Mouse (Mus musculus) left cerebral cortex, adult 8-10 months (tissue): Measurements from ENCODE around the gene Olfr114. TPM values are rescaled to one million over a fixed set of nuclear protein-coding genes. Genes with fewer than 3 reads are reported as not detected.

ENCODE experiments used
- DNase-seq, 2 experiments: peaks; one replicate each; pipeline ENCODE4 v3.0.0; 2022; ENCODE audit warnings: low spot score in 2 of 2
- total RNA-seq, 4 experiments: library from RNA; stranded (reverse); gene quantifications; 2 replicates each; pipeline ENCODE4 v1.2.4; 2022

Olfr114 gene
- not detected for total RNA-seq

DNA sequence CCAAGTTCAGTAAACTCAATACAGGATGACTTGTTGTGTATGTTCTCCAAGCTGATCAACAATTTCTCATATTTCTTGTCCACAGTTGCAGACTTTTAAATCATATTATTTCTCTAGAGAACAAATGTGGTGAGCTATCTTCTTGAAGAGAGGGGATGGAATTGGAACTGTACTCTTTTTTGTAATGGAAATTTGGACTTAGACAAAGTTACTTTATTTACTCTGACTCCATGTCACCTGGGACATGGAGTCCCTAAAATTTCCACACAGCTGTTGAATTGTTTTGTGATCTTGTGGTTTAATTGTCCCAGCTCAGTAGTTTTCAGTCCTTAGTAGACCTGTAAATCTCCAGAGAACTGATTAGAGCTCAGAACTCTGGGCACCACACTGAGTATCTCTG, at the start of gene Olfr114:
TSS of gene Olfr114 (minus strand) at position 101 of the 400 bp plus-strand sequence.
- DNase-seq = no peak

DNA sequence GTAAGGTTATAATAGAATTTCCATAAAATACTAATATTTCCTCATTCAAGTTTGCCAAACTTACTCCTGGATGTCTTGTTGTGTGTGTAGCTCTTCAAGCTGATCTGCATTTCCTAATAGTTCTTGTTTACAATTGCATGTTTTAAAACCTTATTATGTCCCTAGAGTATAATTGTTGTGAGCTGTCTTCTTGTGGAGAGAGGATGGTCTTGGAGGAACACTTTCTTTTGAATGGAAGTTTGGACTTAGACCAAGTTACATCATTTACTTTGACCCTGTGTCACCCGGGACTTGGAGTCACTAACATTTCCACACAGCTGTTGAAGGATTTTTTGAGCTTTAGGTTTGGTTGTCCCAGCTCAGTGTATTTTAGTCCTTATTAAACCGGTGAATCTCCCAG, 34.5 kb upstream of the Olfr114 start, which contains the start of the genes Olfr115 and Olfr116:
TSS of gene Olfr115 (minus strand) at position 101 of the 400 bp plus-strand sequence.
TSS of gene Olfr116 (minus strand) at position 191 of the 400 bp plus-strand sequence.
- no peak for DNase-seq

DNA sequence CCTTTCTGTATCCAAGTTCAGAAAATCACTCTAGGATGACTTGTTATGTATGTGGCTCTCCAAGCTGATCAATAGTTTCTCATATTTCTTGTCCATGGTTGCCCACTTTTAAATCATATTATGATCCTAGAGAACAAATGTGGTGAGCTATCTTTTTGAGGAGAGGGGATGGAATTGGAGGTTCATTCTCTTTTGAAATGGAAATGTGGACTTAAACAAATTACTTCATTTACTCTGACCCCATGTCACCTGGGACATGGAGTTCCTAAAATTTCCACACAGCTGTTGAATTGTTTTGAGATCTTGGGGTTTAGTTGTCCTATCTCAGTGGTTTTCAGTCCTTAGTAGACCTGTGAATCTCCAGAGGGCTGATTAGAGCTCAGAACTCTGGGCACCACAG, 15.0 kb downstream of the Olfr114 start, which contains the start of gene Olfr113:
TSS of gene Olfr113 (minus strand) at position 101 of the 400 bp plus-strand sequence.
- DNase-seq = no peak

DNA sequence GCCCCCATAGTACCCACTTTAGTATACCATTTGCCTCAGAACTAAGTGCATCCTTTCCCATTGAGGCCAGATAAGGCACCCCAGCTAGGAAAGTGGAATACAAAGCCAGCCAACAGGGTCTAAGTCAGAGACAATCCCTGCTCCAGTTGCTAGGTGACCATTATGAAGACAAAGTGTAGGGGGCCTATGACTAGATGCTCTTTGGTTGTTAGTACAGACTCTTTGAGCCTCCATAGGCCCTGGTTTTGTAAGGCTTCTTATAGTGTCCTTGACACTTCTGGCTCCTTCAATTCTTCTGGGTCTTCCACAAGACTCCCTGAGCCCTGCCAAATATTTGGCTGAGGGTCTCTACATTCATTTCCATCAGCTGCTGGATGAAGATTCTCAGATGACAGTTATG, 23.2 kb downstream of the Olfr114 start, which contains the start of gene Olfr112:
TSS of gene Olfr112 (minus strand) at position 101 of the 400 bp plus-strand sequence.
- DNase-seq = no peak

DNA sequence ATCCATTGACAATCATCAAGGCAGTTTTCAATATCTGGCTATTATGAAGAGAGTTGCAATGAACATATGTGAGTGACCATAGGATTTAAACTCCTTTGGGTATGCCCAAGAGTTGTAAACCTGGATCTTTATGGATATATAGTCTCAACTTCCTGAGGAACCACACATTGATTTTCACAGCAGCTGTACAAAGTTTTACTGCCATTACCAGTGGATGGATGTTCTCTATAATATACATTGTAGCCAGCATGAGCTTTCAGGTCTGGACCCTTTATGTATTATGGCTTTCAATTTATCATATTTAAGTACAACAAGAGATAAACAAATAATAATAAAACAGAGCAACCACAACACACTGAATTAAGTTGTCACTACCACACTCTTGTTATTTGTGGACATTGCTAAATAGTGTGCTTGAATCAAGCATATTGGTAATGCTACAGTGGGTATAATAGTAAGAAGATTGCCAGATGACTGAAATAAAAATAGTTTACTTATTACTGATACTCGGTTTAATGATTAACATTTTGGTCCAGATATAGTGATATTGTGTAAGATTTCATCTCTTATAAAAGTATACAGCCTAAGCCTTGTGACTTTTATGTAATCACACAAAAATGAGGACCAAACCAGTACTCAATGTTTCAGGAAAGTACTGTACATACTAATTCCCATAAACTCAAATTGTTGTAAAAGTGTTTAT, 33.5 kb downstream of the Olfr114 start:
- DNase-seq = no peak

DNA sequence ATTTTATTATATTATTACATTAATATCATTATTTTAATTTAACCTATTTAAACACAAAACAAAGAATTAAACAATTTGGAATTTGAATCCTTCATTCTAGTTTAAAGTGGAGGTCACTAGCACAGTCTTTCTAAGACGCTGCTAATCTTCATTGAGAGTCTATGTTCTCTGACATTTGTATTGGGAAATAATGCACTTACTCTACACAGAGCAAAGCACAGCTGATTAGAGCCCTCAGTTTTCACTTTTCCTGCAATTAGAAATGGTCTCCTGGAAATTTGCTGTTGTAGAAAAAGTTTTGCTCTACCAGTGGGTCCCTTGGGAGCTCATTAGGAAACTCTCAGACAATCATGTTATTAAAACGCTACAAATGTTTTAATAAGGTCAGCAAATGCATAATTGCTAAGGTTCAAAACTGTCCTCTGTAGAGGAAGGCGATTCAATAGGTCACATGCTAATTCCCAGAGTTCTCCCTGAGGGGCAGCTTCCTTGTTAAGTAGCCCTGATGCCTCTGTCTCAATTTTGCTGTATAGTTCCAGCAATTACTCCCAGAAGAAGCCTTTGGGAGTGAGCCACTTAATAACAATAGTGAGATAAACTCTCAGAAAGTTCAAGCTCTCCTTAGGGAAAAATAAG, 48.6 kb downstream of the Olfr114 start:
- DNase-seq = no peak

DNA sequence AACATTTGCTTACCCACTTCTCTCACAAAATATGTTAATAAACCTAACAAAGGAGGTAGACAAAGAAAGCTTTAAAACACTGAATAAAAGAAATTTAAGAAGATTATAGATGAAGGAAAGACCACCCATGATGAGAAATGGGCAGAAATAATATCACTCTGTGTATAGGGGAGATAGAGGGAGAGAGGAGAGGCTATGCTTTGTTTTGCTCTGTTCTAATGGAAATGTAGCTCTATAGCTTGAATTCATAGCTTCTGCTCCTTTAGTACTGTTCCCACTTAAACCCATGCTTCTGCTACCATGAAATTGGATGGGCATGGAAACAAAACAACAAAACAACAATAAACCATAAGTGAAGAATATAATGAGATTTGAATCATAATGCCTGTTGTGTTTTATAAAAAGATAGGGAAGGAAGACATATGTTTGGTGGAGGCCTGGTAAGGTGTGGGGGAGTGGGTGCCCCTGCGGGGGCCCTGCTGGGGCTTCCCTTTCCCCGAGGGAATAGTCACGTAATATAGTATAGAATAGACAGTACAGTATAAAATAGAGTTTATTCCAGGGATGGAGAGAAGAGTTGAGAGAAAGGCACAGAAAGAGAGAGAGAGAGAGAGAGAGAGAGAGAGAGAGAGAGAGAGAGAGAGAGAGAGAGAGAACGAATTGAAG, 51.0 kb downstream of the Olfr114 start:
- DNase-seq = no peak

Other genes starting within 250 kb of the Olfr114 start
- gene Olfr104-ps, start 233.2 kb downstream of the Olfr114 start, total RNA-seq = not detected
- not detected for gene Olfr105-ps, start 213.7 kb downstream of the Olfr114 start, total RNA-seq
- not detected for gene Olfr106-ps, start 202.3 kb downstream of the Olfr114 start, total RNA-seq
- not detected for gene Olfr107, start 193.5 kb downstream of the Olfr114 start, total RNA-seq
- not detected for gene Olfr108, start 147.3 kb downstream of the Olfr114 start, total RNA-seq
- gene Olfr109, start 133.8 kb downstream of the Olfr114 start, total RNA-seq = not detected
- not detected for gene H2-M2, start 109.2 kb downstream of the Olfr114 start, total RNA-seq
- gene Olfr110, start 100.3 kb downstream of the Olfr114 start, total RNA-seq = 1 to 10 TPM in 1 of 4 experiments, under 1 TPM in 1, not detected in 2; 0.87 to 1.6 TPM
- gene Olfr111, start 84.7 kb downstream of the Olfr114 start, total RNA-seq = 1 to 10 TPM in 2 of 4 experiments, under 1 TPM in 2; 0.36 to 3.8 (median 1.7) TPM
- gene Olfr112, start 23.3 kb downstream of the Olfr114 start, total RNA-seq = not detected
- gene Olfr113, start 15.1 kb downstream of the Olfr114 start, total RNA-seq = not detected
- not detected for gene Olfr115, start 34.4 kb upstream of the Olfr114 start, total RNA-seq
- gene Olfr116, start 34.5 kb upstream of the Olfr114 start, total RNA-seq = not detected
- gene Olfr117, start 71.0 kb upstream of the Olfr114 start, total RNA-seq = not detected
- gene Olfr118, start 74.2 kb upstream of the Olfr114 start, total RNA-seq = not detected
- not detected for gene Olfr119, start 103.8 kb upstream of the Olfr114 start, total RNA-seq
- gene Olfr120, start 129.1 kb upstream of the Olfr114 start, total RNA-seq = not detected
- not detected for gene Olfr121, start 156.1 kb upstream of the Olfr114 start, total RNA-seq
- not detected for gene Olfr122, start 175.9 kb upstream of the Olfr114 start, total RNA-seq
- gene Olfr123, start 200.8 kb upstream of the Olfr114 start, total RNA-seq = not detected
- not detected for gene Olfr124, start 207.1 kb upstream of the Olfr114 start, total RNA-seq
- not detected for gene Olfr125, start 240.2 kb upstream of the Olfr114 start, total RNA-seq